Mouse (Mus musculus): ENCODE results near the gene Ly6g5b.

- TF ChIP-seq POLR2A (IDR thresholded peaks at IDR 0.05; ENCODE audit: control insufficient read depth, low read depth, low read length) (no peak), CTCF (IDR thresholded peaks at IDR 0.05; ENCODE audit: control insufficient read depth, insufficient read depth, insufficient replicate concordance, low read depth, low read length) (no peak)
Measured at GRCm38 (mm10) chr17:35154616-35155015, 39.4 kb upstream of the Ly6g5b start.
